Mouse (Mus musculus): ENCODE data around the gene Nisch. TPM values are rescaled to one million over a fixed set of nuclear protein-coding genes. Genes with fewer than 3 reads are reported as not detected.

Nisch gene
- 120 and 157 TPM in 2 replicates for polyA plus RNA-seq (2012; rRNA removed)

- Histone ChIP-seq H3K27ac (ENCODE audit: insufficient read depth, low read depth, low read length) (no peak within 1 kb of the TSS), H3K4me1 (ENCODE audit: control insufficient read depth, insufficient read depth, insufficient read length, low read length) (peaks cover 5% of the 10 kb centered on the region), H3K27me3 (ENCODE audit: control insufficient read depth, insufficient read depth, low read length) (no peaks in the 10 kb centered on the region), H3K36me3 (ENCODE audit: control insufficient read depth, insufficient read depth, low read length) (no peaks in the 10 kb centered on the region), H3K4me3 (ENCODE audit: low read depth, low read length) (peak within 1 kb of the TSS; percentile 17)
- no peak for TF ChIP-seq POLR2A (IDR thresholded peaks at IDR 0.05; ENCODE audit: low read depth, low read length)
- no peak for TF ChIP-seq CTCF (IDR thresholded peaks at IDR 0.05; ENCODE audit: extremely low read depth, insufficient read length, insufficient replicate concordance, low read depth, low read length)
- 85% methylated on average over 2 of the region's 2 CpGs for WGBS
Observed at GRCm38 (mm10) chr14:31216846-31217245, at the start of gene Nisch. Gene Nisch, minus strand, starts transcription at chr14:31216946.

- 91% methylated on average over 9 of the region's 9 CpGs for WGBS
- H3K36me3 ChIP-seq (ENCODE audit: control insufficient read depth, insufficient read depth, low read length) = peaks cover 43% of the 10 kb centered on the region
Observed at GRCm38 (mm10) chr14:31260932-31261331, 44.2 kb upstream of the Nisch start.

DNA sequence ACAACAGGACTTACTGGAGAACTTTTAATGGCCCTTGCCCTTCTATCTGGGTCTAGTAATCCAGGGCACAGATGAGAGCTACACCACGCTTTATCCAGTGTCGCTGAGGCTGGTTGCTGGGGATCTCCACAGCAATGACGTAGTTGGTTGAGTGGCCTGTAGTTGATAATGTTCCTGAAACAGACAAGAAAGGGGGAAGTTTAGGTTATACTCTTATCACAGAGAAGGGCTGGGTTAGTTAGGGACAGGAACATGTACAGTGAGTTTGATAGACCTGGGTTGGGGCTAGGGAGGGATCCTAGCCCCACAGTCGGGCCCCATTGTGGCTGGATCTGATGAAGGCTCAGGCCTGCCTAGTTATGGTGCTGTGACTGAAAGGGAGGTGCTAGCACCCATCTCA, 43.6 kb upstream of the Nisch start:
- WGBS = 85% methylated on average over 4 of the region's 4 CpGs
- TF ChIP-seq POLR2A (IDR thresholded peaks at IDR 0.05; ENCODE audit: low read depth, low read length) (no peak), CTCF (IDR thresholded peaks at IDR 0.05; ENCODE audit: extremely low read depth, insufficient read length, insufficient replicate concordance, low read depth, low read length) (no peak)
- H3K4me1 ChIP-seq (ENCODE audit: control insufficient read depth, insufficient read depth, insufficient read length, low read length) = no peaks in the 10 kb centered on the region
- no peak overlapping the region for H3K27ac ChIP-seq (ENCODE audit: insufficient read depth, low read depth, low read length)
- H3K4me3 ChIP-seq (ENCODE audit: low read depth, low read length) = no peak overlapping the region
- H3K27me3 ChIP-seq (ENCODE audit: control insufficient read depth, insufficient read depth, low read length) = no peaks in the 10 kb centered on the region
- peaks cover 48% of the 10 kb centered on the region for H3K36me3 ChIP-seq (ENCODE audit: control insufficient read depth, insufficient read depth, low read length)

More at GRCm38 (mm10) chr14:31260932-31261331, 44.2 kb upstream of the Nisch start:
- H3K4me3 ChIP-seq (ENCODE audit: low read depth, low read length) = no peak overlapping the region
- H3K4me1 ChIP-seq (ENCODE audit: control insufficient read depth, insufficient read depth, insufficient read length, low read length) = no peaks in the 10 kb centered on the region
- H3K27me3 ChIP-seq (ENCODE audit: control insufficient read depth, insufficient read depth, low read length) = no peaks in the 10 kb centered on the region
- no peak overlapping the region for H3K27ac ChIP-seq (ENCODE audit: insufficient read depth, low read depth, low read length)
- no peak for TF ChIP-seq CTCF (IDR thresholded peaks at IDR 0.05; ENCODE audit: extremely low read depth, insufficient read length, insufficient replicate concordance, low read depth, low read length)
- no peak for TF ChIP-seq POLR2A (IDR thresholded peaks at IDR 0.05; ENCODE audit: low read depth, low read length)

GRCm38 (mm10) chr14:31258476-31259050, 41.8 kb upstream of the Nisch start:
- Histone ChIP-seq H3K36me3 (ENCODE audit: control insufficient read depth, insufficient read depth, low read length) (peaks cover 63% of the 10 kb centered on the region), H3K27ac (ENCODE audit: insufficient read depth, low read depth, low read length) (no peak overlapping the region), H3K27me3 (ENCODE audit: control insufficient read depth, insufficient read depth, low read length) (no peaks in the 10 kb centered on the region), H3K4me3 (ENCODE audit: low read depth, low read length) (no peak overlapping the region), H3K4me1 (ENCODE audit: control insufficient read depth, insufficient read depth, insufficient read length, low read length) (no peaks in the 10 kb centered on the region)
- 92% methylated on average over 14 of the region's 14 CpGs for WGBS
- TF ChIP-seq CTCF (IDR thresholded peaks at IDR 0.05; ENCODE audit: extremely low read depth, insufficient read length, insufficient replicate concordance, low read depth, low read length) (no peak), POLR2A (IDR thresholded peaks at IDR 0.05; ENCODE audit: low read depth, low read length) (no peak)

DNA sequence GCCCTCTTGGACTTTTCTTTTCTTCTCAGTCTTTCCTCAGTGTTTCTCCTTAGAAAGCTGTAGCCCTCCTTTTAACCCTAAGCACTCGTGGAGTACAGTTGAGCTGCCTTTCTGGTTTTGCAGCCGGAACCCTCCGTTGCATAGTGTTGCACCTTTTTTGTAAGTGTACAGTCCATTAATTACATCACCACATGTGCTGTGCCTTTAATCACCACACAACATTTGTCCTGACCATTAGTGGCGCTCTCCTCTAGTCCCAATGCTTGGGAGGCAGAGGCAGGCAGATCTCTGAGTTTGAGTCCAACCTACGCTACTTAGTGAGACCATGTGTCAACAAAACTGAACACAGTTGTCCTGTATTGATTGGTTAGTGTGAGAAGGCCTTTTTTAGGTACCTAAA, 35.3 kb upstream of the Nisch start:
- 79% methylated on average over 5 of the region's 5 CpGs for WGBS
- no peak for TF ChIP-seq POLR2A (IDR thresholded peaks at IDR 0.05; ENCODE audit: low read depth, low read length)
- no peak for TF ChIP-seq CTCF (IDR thresholded peaks at IDR 0.05; ENCODE audit: extremely low read depth, insufficient read length, insufficient replicate concordance, low read depth, low read length)
- Histone ChIP-seq H3K27ac (ENCODE audit: insufficient read depth, low read depth, low read length) (no peak overlapping the region), H3K36me3 (ENCODE audit: control insufficient read depth, insufficient read depth, low read length) (peaks cover 31% of the 10 kb centered on the region), H3K27me3 (ENCODE audit: control insufficient read depth, insufficient read depth, low read length) (no peaks in the 10 kb centered on the region), H3K4me1 (ENCODE audit: control insufficient read depth, insufficient read depth, insufficient read length, low read length) (no peaks in the 10 kb centered on the region; the same call in 1 of the 2 replicates), H3K4me3 (ENCODE audit: low read depth, low read length) (peak overlapping the region; percentile 78)

DNA sequence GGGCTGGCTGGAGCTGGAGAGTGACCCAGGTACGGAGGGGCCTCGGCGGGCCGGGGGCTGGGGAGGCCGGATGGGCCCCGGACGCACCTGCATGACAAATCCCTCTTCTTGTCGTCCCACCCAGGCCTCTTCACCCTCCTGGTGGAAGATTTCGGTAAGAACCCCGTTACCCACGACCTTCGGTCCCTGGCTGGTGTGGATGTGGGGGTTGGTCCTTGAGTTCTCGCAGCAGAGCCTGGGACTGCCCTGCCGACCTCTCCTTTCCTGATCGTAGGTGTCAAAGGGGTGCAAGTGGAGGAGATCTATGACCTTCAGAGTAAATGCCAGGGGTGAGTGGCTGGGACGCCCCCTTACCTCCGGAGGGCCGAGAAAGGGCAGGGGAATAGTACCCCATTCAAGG, 34.9 kb upstream of the Nisch start:
- TF ChIP-seq CTCF (IDR thresholded peaks at IDR 0.05; ENCODE audit: extremely low read depth, insufficient read length, insufficient replicate concordance, low read depth, low read length) = no peak
- TF ChIP-seq POLR2A (IDR thresholded peaks at IDR 0.05; ENCODE audit: low read depth, low read length) = no peak
- Histone ChIP-seq H3K27me3 (ENCODE audit: control insufficient read depth, insufficient read depth, low read length) (no peaks in the 10 kb centered on the region), H3K4me3 (ENCODE audit: low read depth, low read length) (peak overlapping the region; percentile 78), H3K36me3 (ENCODE audit: control insufficient read depth, insufficient read depth, low read length) (peaks cover 27% of the 10 kb centered on the region), H3K27ac (ENCODE audit: insufficient read depth, low read depth, low read length) (no peak overlapping the region), H3K4me1 (ENCODE audit: control insufficient read depth, insufficient read depth, insufficient read length, low read length) (no peaks in the 10 kb centered on the region; the same call in 1 of the 2 replicates)
- 2% methylated on average over 18 of the region's 18 CpGs for WGBS

DNA sequence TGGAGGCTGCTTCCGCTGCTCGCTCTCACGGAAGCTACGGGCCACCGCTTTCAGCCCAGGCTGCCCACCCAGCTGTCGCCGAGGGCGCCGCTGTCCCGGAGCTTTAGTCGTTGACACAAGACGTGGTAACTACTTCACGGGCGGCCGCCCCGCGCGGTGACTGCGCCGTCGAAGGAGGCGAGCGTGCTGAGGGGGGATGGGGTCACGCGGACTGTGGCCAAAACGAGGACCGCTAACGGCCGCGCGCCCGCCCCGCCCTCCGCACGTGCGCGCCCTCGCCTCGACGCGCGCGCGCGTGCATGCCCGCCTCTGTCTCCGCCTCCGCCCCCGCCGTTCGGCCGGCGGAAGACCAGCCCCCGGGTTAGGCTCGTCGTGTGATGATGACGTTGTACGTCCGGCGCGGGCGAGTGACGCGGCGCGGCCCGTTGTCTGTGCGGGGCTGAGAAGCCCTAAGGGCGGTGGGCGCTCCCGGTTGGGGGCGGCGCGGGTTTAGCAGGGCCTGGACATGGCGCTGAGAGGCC, 34.4 kb upstream of the Nisch start, which contains the start of the genes Phf7 and Bap1:
Phf7 (minus strand) TSS at position 234 of the 521 bp plus-strand sequence.
Bap1 (plus strand) TSS at position 367 of the 521 bp plus-strand sequence.
- H3K4me3 ChIP-seq (ENCODE audit: low read depth, low read length) = peak within 1 kb of the TSS; percentile 78
- H3K36me3 ChIP-seq (ENCODE audit: control insufficient read depth, insufficient read depth, low read length) = peaks cover 22% of the 10 kb centered on the region
- TF ChIP-seq CTCF (IDR thresholded peaks at IDR 0.05; ENCODE audit: extremely low read depth, insufficient read length, insufficient replicate concordance, low read depth, low read length) = no peak
- TF ChIP-seq POLR2A (IDR thresholded peaks at IDR 0.05; ENCODE audit: low read depth, low read length) = peak; percentile 21; the same call in 1 of the 2 replicates
- peak within 1 kb of the TSS; percentile 82 for H3K27ac ChIP-seq (ENCODE audit: insufficient read depth, low read depth, low read length)
- no peaks in the 10 kb centered on the region for H3K27me3 ChIP-seq (ENCODE audit: control insufficient read depth, insufficient read depth, low read length)
- no peaks in the 10 kb centered on the region; the same call in 1 of the 2 replicates for H3K4me1 ChIP-seq (ENCODE audit: control insufficient read depth, insufficient read depth, insufficient read length, low read length)
- under 1% methylated on average over 75 of the region's 75 CpGs for WGBS
